Mouse (Mus musculus): Measurements from ENCODE around the gene Svop. TPM values are rescaled to one million over a fixed set of nuclear protein-coding genes. Genes with fewer than 3 reads are reported as not detected.

The Svop gene
- total and polyA plus RNA-seq, 3 experiments: 0.05 TPM; not detected in 2

DNA sequence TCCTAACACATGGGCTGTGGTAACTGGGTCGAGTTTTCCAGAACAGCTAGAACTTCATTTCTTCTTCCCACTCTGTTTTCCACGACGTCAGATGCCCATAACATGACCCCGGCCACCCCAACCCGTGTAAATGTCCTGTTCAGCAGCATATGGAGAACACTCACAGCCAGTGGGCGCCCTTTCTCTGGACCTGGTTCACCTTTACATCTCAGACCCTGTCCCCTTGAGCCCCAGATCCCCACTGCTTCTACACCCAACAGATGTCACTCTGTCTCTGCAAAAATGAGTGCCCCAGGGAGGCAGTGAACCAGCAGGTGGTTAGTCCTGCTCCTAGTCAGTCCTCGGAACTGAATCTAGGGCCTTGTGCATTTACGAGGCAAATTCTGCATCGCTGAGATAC lies 23.4 kb downstream of the Svop start:
- no peak for TF ChIP-seq GATA1 (IDR thresholded peaks at IDR 0.05; ENCODE audit: borderline replicate concordance, low read length)
- no peak for TF ChIP-seq CTCF (IDR thresholded peaks at IDR 0.05; ENCODE audit: low read depth, low read length)
- no peak for TF ChIP-seq POLR2AphosphoS5 (IDR thresholded peaks at IDR 0.05; ENCODE audit: insufficient replicate concordance, low read depth, low read length)
- no peak for TF ChIP-seq GATA2 (IDR thresholded peaks at IDR 0.05; ENCODE audit: borderline replicate concordance, low read depth, low read length)
- no peak for TF ChIP-seq TAL1 (conservative IDR thresholded peaks at IDR 0.05; ENCODE audit: low read depth, low read length)
- H3K9me3 ChIP-seq (replicated peaks): no peaks in the 10 kb centered on the region
- DNase-seq (ENCODE audit: low spot score) (no peak), ATAC-seq (ENCODE audit: extremely low read depth, insufficient number of reproducible peaks, low FRiP score, poor library complexity, severe bottlenecking) (no peak)
- no peaks in the 10 kb centered on the region; the same call in 1 of the 2 replicates for H3K27me3 ChIP-seq (ENCODE audit: insufficient read depth, low read length)
- no peak overlapping the region for H3K4me3 ChIP-seq (ENCODE audit: low read depth, low read length)
- H3K36me3 ChIP-seq (replicated peaks): no peaks in the 10 kb centered on the region
- H3K4me1 ChIP-seq (ENCODE audit: insufficient read depth, low read depth, low read length): no peaks in the 10 kb centered on the region

DNA sequence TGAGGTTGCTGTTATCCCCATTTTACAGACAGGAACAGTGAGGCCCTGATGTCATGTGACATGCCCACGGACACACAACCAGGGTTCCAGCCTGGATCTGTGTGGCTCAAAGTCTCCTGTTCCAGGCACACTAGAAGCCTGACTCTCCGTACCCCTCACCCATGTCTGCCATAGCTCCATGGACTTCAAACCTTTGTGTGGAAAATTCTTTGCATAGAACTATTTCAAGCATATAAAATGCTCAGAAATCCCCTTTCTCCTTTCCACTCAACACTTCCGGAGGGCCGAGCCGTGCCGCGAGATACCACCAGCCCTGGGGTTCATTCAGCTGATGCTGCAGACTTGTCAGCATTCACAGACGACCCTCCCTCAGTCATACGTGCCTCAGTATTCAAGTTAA lies 23.8 kb downstream of the Svop start:
- Histone ChIP-seq H3K4me3 (ENCODE audit: low read depth, low read length) (no peak overlapping the region), H3K36me3 (replicated peaks) (no peaks in the 10 kb centered on the region), H3K27me3 (ENCODE audit: insufficient read depth, low read length) (no peaks in the 10 kb centered on the region; the same call in 1 of the 2 replicates), H3K4me1 (ENCODE audit: insufficient read depth, low read depth, low read length) (no peaks in the 10 kb centered on the region), H3K9me3 (replicated peaks) (no peaks in the 10 kb centered on the region)
- DNase-seq (ENCODE audit: low spot score) (no peak), ATAC-seq (ENCODE audit: extremely low read depth, insufficient number of reproducible peaks, low FRiP score, poor library complexity, severe bottlenecking) (no peak)
- TF ChIP-seq GATA2 (IDR thresholded peaks at IDR 0.05; ENCODE audit: borderline replicate concordance, low read depth, low read length) (no peak), TAL1 (conservative IDR thresholded peaks at IDR 0.05; ENCODE audit: low read depth, low read length) (no peak), GATA1 (IDR thresholded peaks at IDR 0.05; ENCODE audit: borderline replicate concordance, low read length) (no peak), CTCF (IDR thresholded peaks at IDR 0.05; ENCODE audit: low read depth, low read length) (no peak), POLR2AphosphoS5 (IDR thresholded peaks at IDR 0.05; ENCODE audit: insufficient replicate concordance, low read depth, low read length) (no peak)

DNA sequence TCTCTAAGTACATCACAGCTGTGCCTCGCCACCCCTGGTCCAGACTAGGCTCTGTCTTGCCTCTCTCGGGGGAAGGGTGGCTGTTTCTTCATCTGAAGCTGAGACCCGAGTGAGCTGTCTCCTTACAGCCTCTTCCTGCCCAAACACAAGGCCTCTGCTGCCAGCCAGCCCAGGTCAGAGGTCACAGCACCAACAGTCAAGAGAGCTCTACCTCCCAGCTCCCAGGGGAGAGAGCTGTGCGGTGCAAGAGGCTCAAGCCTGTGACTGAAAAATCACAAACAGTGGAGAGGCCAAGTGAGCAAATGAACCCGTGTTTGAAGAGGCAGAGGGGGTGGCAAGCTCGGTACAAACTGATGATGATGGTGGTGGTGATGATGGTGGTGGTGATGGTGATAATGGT lies 24.8 kb downstream of the Svop start:
- Histone ChIP-seq H3K36me3 (replicated peaks) (no peaks in the 10 kb centered on the region), H3K4me3 (ENCODE audit: low read depth, low read length) (no peak overlapping the region), H3K9me3 (replicated peaks) (no peaks in the 10 kb centered on the region), H3K27me3 (ENCODE audit: insufficient read depth, low read length) (no peaks in the 10 kb centered on the region; the same call in 1 of the 2 replicates), H3K4me1 (ENCODE audit: insufficient read depth, low read depth, low read length) (no peaks in the 10 kb centered on the region)
- DNase-seq (ENCODE audit: low spot score) (no peak), ATAC-seq (ENCODE audit: extremely low read depth, insufficient number of reproducible peaks, low FRiP score, poor library complexity, severe bottlenecking) (no peak)
- TF ChIP-seq TAL1 (conservative IDR thresholded peaks at IDR 0.05; ENCODE audit: low read depth, low read length) (no peak), CTCF (IDR thresholded peaks at IDR 0.05; ENCODE audit: low read depth, low read length) (no peak), GATA2 (IDR thresholded peaks at IDR 0.05; ENCODE audit: borderline replicate concordance, low read depth, low read length) (no peak)

DNA sequence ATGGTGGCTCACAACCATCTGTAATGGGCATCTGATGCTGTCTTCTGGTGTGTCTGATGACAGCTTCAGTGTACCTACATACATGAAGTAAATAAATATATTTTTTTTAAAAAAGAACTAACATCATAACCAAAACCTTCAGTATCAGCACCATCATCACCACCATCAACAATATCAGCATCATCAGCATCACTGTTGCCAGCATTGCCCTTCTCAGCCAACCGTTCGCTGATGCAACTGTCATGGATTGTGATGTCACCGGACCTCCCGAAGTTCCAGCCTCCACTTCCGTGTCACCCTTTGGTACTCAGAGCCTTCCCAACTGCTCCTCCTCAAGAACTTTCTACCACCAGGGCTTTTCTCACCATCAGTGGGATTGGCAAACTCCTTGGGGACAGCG lies 26.2 kb downstream of the Svop start, which contains the start of gene Usp30:
Usp30 (plus strand) TSS at position 301 of the 400 bp plus-strand sequence.
- H3K9me3 ChIP-seq (replicated peaks): no peaks in the 10 kb centered on the region
- DNase-seq (ENCODE audit: low spot score) (no peak), ATAC-seq (ENCODE audit: extremely low read depth, insufficient number of reproducible peaks, low FRiP score, poor library complexity, severe bottlenecking) (no peak)
- TF ChIP-seq POLR2AphosphoS5 (IDR thresholded peaks at IDR 0.05; ENCODE audit: insufficient replicate concordance, low read depth, low read length) (no peak), CTCF (IDR thresholded peaks at IDR 0.05; ENCODE audit: low read depth, low read length) (no peak), TAL1 (conservative IDR thresholded peaks at IDR 0.05; ENCODE audit: low read depth, low read length) (no peak), GATA1 (IDR thresholded peaks at IDR 0.05; ENCODE audit: borderline replicate concordance, low read length) (no peak), GATA2 (IDR thresholded peaks at IDR 0.05; ENCODE audit: borderline replicate concordance, low read depth, low read length) (no peak)
- no peak within 1 kb of the TSS for H3K4me3 ChIP-seq (ENCODE audit: low read depth, low read length)
- H3K27me3 ChIP-seq (ENCODE audit: insufficient read depth, low read length): no peaks in the 10 kb centered on the region; the same call in 1 of the 2 replicates
- H3K36me3 ChIP-seq (replicated peaks): no peaks in the 10 kb centered on the region
- no peaks in the 10 kb centered on the region for H3K4me1 ChIP-seq (ENCODE audit: insufficient read depth, low read depth, low read length)

DNA sequence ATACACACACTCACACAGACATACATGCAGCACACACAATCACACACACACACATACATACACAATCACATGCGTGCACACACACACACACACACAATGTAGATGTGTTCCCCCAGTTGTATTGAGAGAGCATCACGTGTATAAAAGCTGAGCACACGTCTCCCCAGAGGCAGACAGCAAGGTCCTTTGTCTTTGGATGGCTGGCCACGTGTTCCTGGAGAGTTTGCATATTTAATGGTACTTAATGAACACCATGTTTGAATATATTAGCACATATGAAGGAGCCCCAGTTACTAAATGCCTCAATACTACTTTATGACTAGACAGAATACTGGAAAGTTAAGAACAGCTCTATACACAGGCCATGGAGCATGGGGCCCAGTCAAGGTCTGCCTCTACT lies 27.4 kb downstream of the Svop start:
- no peaks in the 10 kb centered on the region for H3K4me1 ChIP-seq (ENCODE audit: insufficient read depth, low read depth, low read length)
- no peaks in the 10 kb centered on the region; the same call in 1 of the 2 replicates for H3K27me3 ChIP-seq (ENCODE audit: insufficient read depth, low read length)
- DNase-seq (ENCODE audit: low spot score) (no peak), ATAC-seq (ENCODE audit: extremely low read depth, insufficient number of reproducible peaks, low FRiP score, poor library complexity, severe bottlenecking) (no peak)
- no peaks in the 10 kb centered on the region for H3K9me3 ChIP-seq (replicated peaks)
- H3K4me3 ChIP-seq (ENCODE audit: low read depth, low read length): no peak overlapping the region
- TF ChIP-seq GATA2 (IDR thresholded peaks at IDR 0.05; ENCODE audit: borderline replicate concordance, low read depth, low read length) (no peak), POLR2AphosphoS5 (IDR thresholded peaks at IDR 0.05; ENCODE audit: insufficient replicate concordance, low read depth, low read length) (no peak), GATA1 (IDR thresholded peaks at IDR 0.05; ENCODE audit: borderline replicate concordance, low read length) (no peak), TAL1 (conservative IDR thresholded peaks at IDR 0.05; ENCODE audit: low read depth, low read length) (no peak), CTCF (IDR thresholded peaks at IDR 0.05; ENCODE audit: low read depth, low read length) (no peak)
- no peaks in the 10 kb centered on the region for H3K36me3 ChIP-seq (replicated peaks)

DNA sequence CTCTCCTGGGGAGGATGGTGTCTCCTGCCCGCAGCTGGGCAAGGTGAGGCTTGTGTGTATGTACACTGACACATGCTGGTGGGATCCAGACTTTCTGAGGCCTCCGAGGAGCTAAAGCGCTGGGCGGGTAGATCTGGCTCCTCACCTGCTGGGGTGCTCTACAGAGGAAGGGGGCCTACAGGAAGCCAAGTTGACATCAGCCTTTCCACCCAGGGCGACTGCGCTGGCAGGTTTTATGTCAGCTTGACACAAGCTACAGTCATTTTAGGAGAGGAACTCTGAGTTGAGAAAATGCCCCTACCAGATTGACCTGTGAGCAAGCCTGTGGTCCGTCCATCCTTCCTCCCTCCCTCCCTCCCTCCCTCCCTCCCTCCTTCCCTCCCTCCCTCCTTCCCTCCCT lies 29.7 kb downstream of the Svop start:
- no peaks in the 10 kb centered on the region for H3K36me3 ChIP-seq (replicated peaks)
- TF ChIP-seq CTCF (IDR thresholded peaks at IDR 0.05; ENCODE audit: low read depth, low read length): no peak
- no peak for TF ChIP-seq GATA1 (IDR thresholded peaks at IDR 0.05; ENCODE audit: borderline replicate concordance, low read length)
- TF ChIP-seq TAL1 (conservative IDR thresholded peaks at IDR 0.05; ENCODE audit: low read depth, low read length): no peak
- no peak for TF ChIP-seq POLR2AphosphoS5 (IDR thresholded peaks at IDR 0.05; ENCODE audit: insufficient replicate concordance, low read depth, low read length)
- no peak for TF ChIP-seq GATA2 (IDR thresholded peaks at IDR 0.05; ENCODE audit: borderline replicate concordance, low read depth, low read length)
- no peaks in the 10 kb centered on the region for H3K4me1 ChIP-seq (ENCODE audit: insufficient read depth, low read depth, low read length)
- no peaks in the 10 kb centered on the region; the same call in 1 of the 2 replicates for H3K27me3 ChIP-seq (ENCODE audit: insufficient read depth, low read length)
- no peaks in the 10 kb centered on the region for H3K9me3 ChIP-seq (replicated peaks)
- DNase-seq (ENCODE audit: low spot score): no peak
- no peak overlapping the region for H3K4me3 ChIP-seq (ENCODE audit: low read depth, low read length)
- ATAC-seq (ENCODE audit: extremely low read depth, insufficient number of reproducible peaks, low FRiP score, poor library complexity, severe bottlenecking): no peak
